Comparison of ENCODE assay signal across 14 mouse cellular contexts in genomic region chr16:34241936-34242729, GRCm38 (mm10).
DNase-seq lines count a peak whose midpoint lies in the region; ATAC-seq and TF ChIP-seq lines count a peak whose summit lies in the region.
"Had no signal": no experiment of that assay in that cellular context is flagged by ENCODE, and none has a peak within 500 bp of the region (broad histone marks: within the 10 kb centered on the region; RNA-seq: fewer than 3 reads in every experiment).

No protein-coding gene starts in this region.

- no peak for DNase-seq in stomach, postnatal 0 days (ENCODE audit: low spot score)
- peak; percentile 62 to 69 for DNase-seq in layer of hippocampus, postnatal 10 days (ENCODE audit: low spot score in 2 of 2)
- peak; percentile 52 for DNase-seq in lung, postnatal 0 days (ENCODE audit: low spot score)
- peak; percentile 91 for DNase-seq in telencephalon, adult 2 months (ENCODE audit: low read depth, low spot score)
- DNase-seq in embryo, embryonic 11 days = no peak
- DNase-seq: adrenal gland, postnatal 10 days; heart, adult 18-20 months; heart, postnatal 36 days had no signal

- ATAC-seq in stomach, embryonic 15.5 days (ENCODE audit: insufficient read depth, low FRiP score, low read depth) = peak; percentile 35; the same call in 1 of the 2 replicates
- ATAC-seq in stomach, postnatal 0 days (ENCODE audit: low FRiP score, low TSS enrichment) = no peak
- peak; percentile 76 for ATAC-seq in lung, postnatal 0 days
- ATAC-seq in CD4-positive, CD25-positive, alpha-beta regulatory T cell, adult 4 months = no peak
- no peak for ATAC-seq in forebrain, embryonic 12.5 days (ENCODE audit: low FRiP score)
- ATAC-seq: intestine, embryonic 16.5 days; midbrain, embryonic 13.5 days; Patski had no signal

- no peak overlapping the region for H3K4me2 ChIP-seq in stomach, embryonic 15.5 days
- H3K4me2 ChIP-seq in stomach, postnatal 0 days (replicated peaks; ENCODE audit: low read depth) = no peak overlapping the region
- no peak overlapping the region for H3K4me2 ChIP-seq in lung, postnatal 0 days (replicated peaks; ENCODE audit: low read depth, low read length)
- no peak overlapping the region for H3K4me2 ChIP-seq in forebrain, embryonic 12.5 days
- H3K4me2 ChIP-seq: midbrain, embryonic 13.5 days had no signal

- H3K4me1 ChIP-seq in stomach, embryonic 15.5 days = no peaks in the 10 kb centered on the region
- H3K4me1 ChIP-seq in stomach, postnatal 0 days (replicated peaks; ENCODE audit: control insufficient read depth, insufficient read depth) = no peaks in the 10 kb centered on the region
- no peaks in the 10 kb centered on the region for H3K4me1 ChIP-seq in lung, postnatal 0 days (ENCODE audit: insufficient read depth, low read depth, low read length)
- no peaks in the 10 kb centered on the region for H3K4me1 ChIP-seq in forebrain, embryonic 12.5 days
- H3K4me1 ChIP-seq: midbrain, embryonic 13.5 days had no signal

- H3K9ac ChIP-seq in stomach, embryonic 15.5 days = no peak overlapping the region
- no peak overlapping the region for H3K9ac ChIP-seq in stomach, postnatal 0 days (ENCODE audit: low read length)
- H3K9ac ChIP-seq in lung, postnatal 0 days (replicated peaks; ENCODE audit: low read depth) = no peak overlapping the region
- no peak overlapping the region for H3K9ac ChIP-seq in forebrain, embryonic 12.5 days
- H3K9ac ChIP-seq: midbrain, embryonic 13.5 days had no signal

- TF ChIP-seq CTCF in stomach, postnatal 0 days (IDR thresholded peaks at IDR 0.05; ENCODE audit: low read depth) = no peak
- no peak for TF ChIP-seq CTCF in lung, postnatal 0 days (IDR thresholded peaks at IDR 0.05)

- no peak for TF ChIP-seq EP300 in stomach, postnatal 0 days (optimal IDR thresholded peaks at IDR 0.05)
- TF ChIP-seq EP300 in lung, postnatal 0 days (IDR thresholded peaks at IDR 0.05) = no peak

- no peaks in the 10 kb centered on the region for H3K9me3 ChIP-seq in stomach, embryonic 15.5 days
- H3K9me3 ChIP-seq in stomach, postnatal 0 days (ENCODE audit: control insufficient read depth, low read length) = no peaks in the 10 kb centered on the region
- no peaks in the 10 kb centered on the region for H3K9me3 ChIP-seq in lung, postnatal 0 days (ENCODE audit: low read length)
- no peaks in the 10 kb centered on the region for H3K9me3 ChIP-seq in forebrain, embryonic 12.5 days
- H3K9me3 ChIP-seq: midbrain, embryonic 13.5 days had no signal

- no peak overlapping the region; the same call in 1 of the 2 replicates for H3K27ac ChIP-seq in stomach, embryonic 15.5 days
- H3K27ac ChIP-seq in stomach, postnatal 0 days (replicated peaks) = no peak overlapping the region
- H3K27ac ChIP-seq in lung, postnatal 0 days (ENCODE audit: low read length) = peak overlapping the region; percentile 44
- H3K27ac ChIP-seq in forebrain, embryonic 12.5 days = no peak overlapping the region
- H3K27ac ChIP-seq: midbrain, embryonic 13.5 days had no signal

- no peaks in the 10 kb centered on the region for H3K36me3 ChIP-seq in stomach, embryonic 15.5 days
- no peaks in the 10 kb centered on the region for H3K36me3 ChIP-seq in stomach, postnatal 0 days (ENCODE audit: control insufficient read depth, insufficient read depth, low read length)
- no peaks in the 10 kb centered on the region for H3K36me3 ChIP-seq in lung, postnatal 0 days (ENCODE audit: insufficient read depth, low read length)
- H3K36me3 ChIP-seq in forebrain, embryonic 12.5 days (replicated peaks) = peaks cover 21% of the 10 kb centered on the region

- H3K27me3 ChIP-seq in stomach, embryonic 15.5 days (replicated peaks) = no peaks in the 10 kb centered on the region
- H3K27me3 ChIP-seq in stomach, postnatal 0 days (ENCODE audit: control insufficient read depth, insufficient read depth, low read length) = no peaks in the 10 kb centered on the region
- no peaks in the 10 kb centered on the region for H3K27me3 ChIP-seq in lung, postnatal 0 days (replicated peaks; ENCODE audit: insufficient read depth, low read length)
- no peaks in the 10 kb centered on the region for H3K27me3 ChIP-seq in forebrain, embryonic 12.5 days
- H3K27me3 ChIP-seq: midbrain, embryonic 13.5 days; Patski had no signal

- 75% methylated on average over 16 of the region's 16 CpGs for WGBS in stomach, embryonic 15.5 days
- WGBS in stomach, postnatal 0 days = 79% methylated on average over 16 of the region's 16 CpGs
- 73% methylated on average over 16 of the region's 16 CpGs for WGBS in lung, postnatal 0 days
- 97% methylated on average over 16 of the region's 16 CpGs for WGBS in forebrain, embryonic 12.5 days

- H3K4me3 ChIP-seq in stomach, embryonic 15.5 days (replicated peaks) = no peak overlapping the region
- H3K4me3 ChIP-seq in stomach, postnatal 0 days (ENCODE audit: low read depth, low read length) = no peak overlapping the region
- no peak overlapping the region for H3K4me3 ChIP-seq in lung, postnatal 0 days (ENCODE audit: low read depth, low read length)
- H3K4me3 ChIP-seq in forebrain, embryonic 12.5 days (replicated peaks) = no peak overlapping the region
- H3K4me3 ChIP-seq: midbrain, embryonic 13.5 days had no signal

Comparison
In these comparisons a context has a peak if more than half of its experiments do, and no peak if none do; other contexts are left out.
1. ATAC-seq: peak in stomach, embryonic 15.5 days (single experiment) and lung, postnatal 0 days (single experiment); none in stomach, postnatal 0 days (single experiment), CD4-positive, CD25-positive, alpha-beta regulatory T cell, adult 4 months (single experiment) and forebrain, embryonic 12.5 days (single experiment).
2. DNase-seq: peak in layer of hippocampus, postnatal 10 days (2 of 2), lung, postnatal 0 days (single experiment) and telencephalon, adult 2 months (single experiment); none in stomach, postnatal 0 days (single experiment) and embryo, embryonic 11 days (single experiment).